Mouse (Mus musculus) ES-Bruce4 (cell line): ENCODE results near the gene Hspa12b. TPM values are rescaled to one million over a fixed set of nuclear protein-coding genes. Genes with fewer than 3 reads are reported as not detected.
"Not testable (repeated sequence)": the region's sequence is repeated elsewhere in the genome, so short reads cannot be mapped to it uniquely, and the experiment has no call there.

ENCODE experiments used
- H3K27ac ChIP-seq: 2 replicates; pipeline ENCODE4 v1.5.1; 2012; ENCODE audit warnings: low read length, inconsistent platforms; ENCODE audit not compliant: insufficient read depth
- H3K27me3 ChIP-seq: 2 replicates; pipeline ENCODE4 v1.6.1; 2012; ENCODE audit warnings: mild to moderate bottlenecking, low read length, inconsistent platforms; ENCODE audit not compliant: control insufficient read depth, poor library complexity, insufficient read depth, severe bottlenecking
- H3K36me3 ChIP-seq: 2 replicates; pipeline ENCODE4 v1.6.1; 2012; ENCODE audit warnings: inconsistent platforms, mild to moderate bottlenecking, low read length, moderate library complexity; ENCODE audit not compliant: control insufficient read depth, poor library complexity, insufficient read depth, severe bottlenecking
- H3K4me1 ChIP-seq: one replicate; pipeline ENCODE4 v1.8.1; 2011; ENCODE audit warnings: low read length; ENCODE audit not compliant: control insufficient read depth, insufficient read depth
- H3K4me3 ChIP-seq: 2 replicates; pipeline ENCODE4 v1.5.1; 2011; ENCODE audit warnings: low read depth, mild to moderate bottlenecking, low read length
- H3K9ac ChIP-seq: 2 replicates; pipeline ENCODE4 v1.6.1; 2012; ENCODE audit warnings: low read depth, mild to moderate bottlenecking, inconsistent platforms; ENCODE audit not compliant: poor library complexity, severe bottlenecking
- H3K9me3 ChIP-seq: replicated peaks from 2 replicates; pipeline ENCODE4 v1.6.1; 2012; ENCODE audit warnings: mild to moderate bottlenecking, low read length, inconsistent platforms; ENCODE audit not compliant: control insufficient read depth, poor library complexity, insufficient read depth, severe bottlenecking
- CTCF ChIP-seq: IDR thresholded peaks from one replicate; pipeline ENCODE4 v1.8.1; 2011; ENCODE audit warnings: low read depth, low read length
- EP300 ChIP-seq: IDR thresholded peaks from 2 replicates; pipeline ENCODE4 v1.6.1; 2011; ENCODE audit warnings: low read depth, low read length; ENCODE audit not compliant: insufficient read depth
- POLR2A ChIP-seq: IDR thresholded peaks from one replicate; pipeline ENCODE4 v1.8.1; 2011; ENCODE audit warnings: low read length; ENCODE audit not compliant: insufficient read depth
- polyA plus RNA-seq: library from polyadenylated mRNA; stranded (reverse); fragments of >200 nt; gene quantifications from 2 replicates; pipeline ENCODE4 v1.2.4, GENCODE M21; 2011; ENCODE audit warnings: low read depth; ENCODE audit not compliant: missing spikeins, insufficient read depth, insufficient read length

Hspa12b gene
- polyA plus RNA-seq, 1 experiment: 1.9 TPM

DNA sequence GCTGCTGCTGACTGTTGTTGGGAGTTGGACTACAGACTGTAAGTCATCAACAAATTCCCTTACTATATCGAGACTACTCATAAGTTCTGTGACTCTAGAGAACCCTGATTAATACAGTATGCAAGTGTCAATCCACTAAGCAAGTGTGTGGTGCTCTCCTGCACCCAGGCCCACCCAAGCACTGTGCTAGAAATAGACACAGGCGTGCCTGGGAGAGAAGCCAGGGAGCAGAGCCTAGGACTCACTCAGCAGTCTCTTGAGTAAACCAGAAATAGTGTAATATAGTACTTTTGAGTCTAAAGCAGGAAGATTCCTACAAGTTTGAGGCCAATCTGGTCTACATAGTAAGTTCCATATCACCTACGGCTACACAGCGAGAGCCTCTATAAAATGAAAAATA, 23.1 kb upstream of the Hspa12b start:
- TF ChIP-seq POLR2A (no peak), EP300 (no peak), CTCF (no peak)
- no peaks in the 10 kb centered on the region for H3K27me3 ChIP-seq
- peaks cover 4% of the 10 kb centered on the region for H3K4me1 ChIP-seq
- H3K9ac ChIP-seq: no peak overlapping the region
- no peaks in the 10 kb centered on the region for H3K9me3 ChIP-seq
- no peaks in the 10 kb centered on the region for H3K36me3 ChIP-seq
- H3K27ac ChIP-seq: no peak overlapping the region
- H3K4me3 ChIP-seq: no peak overlapping the region

DNA sequence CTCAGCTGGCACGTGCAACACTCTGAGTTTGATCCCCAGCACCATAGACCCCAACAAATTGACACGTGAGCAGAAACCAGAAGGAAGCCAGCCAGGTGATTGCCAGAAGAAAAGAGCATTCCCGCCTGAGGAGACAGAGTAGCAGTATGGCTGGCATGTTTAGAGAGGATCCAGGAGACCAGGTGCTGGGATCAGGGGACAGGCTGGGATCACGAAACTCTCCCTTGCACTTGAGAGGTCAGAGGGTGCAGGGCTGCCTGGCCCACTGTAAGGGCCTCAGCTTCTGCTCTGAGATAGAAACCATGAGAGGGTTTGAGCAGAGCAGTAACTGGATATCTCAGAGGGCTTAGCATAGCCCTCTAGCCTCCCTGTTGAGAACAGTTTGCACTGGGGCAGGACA, 22.0 kb upstream of the Hspa12b start:
- not testable (repeated sequence) for H3K36me3 ChIP-seq, H3K4me1 ChIP-seq, H3K9me3 ChIP-seq, H3K27me3 ChIP-seq, H3K27ac ChIP-seq, H3K9ac ChIP-seq, H3K4me3 ChIP-seq

DNA sequence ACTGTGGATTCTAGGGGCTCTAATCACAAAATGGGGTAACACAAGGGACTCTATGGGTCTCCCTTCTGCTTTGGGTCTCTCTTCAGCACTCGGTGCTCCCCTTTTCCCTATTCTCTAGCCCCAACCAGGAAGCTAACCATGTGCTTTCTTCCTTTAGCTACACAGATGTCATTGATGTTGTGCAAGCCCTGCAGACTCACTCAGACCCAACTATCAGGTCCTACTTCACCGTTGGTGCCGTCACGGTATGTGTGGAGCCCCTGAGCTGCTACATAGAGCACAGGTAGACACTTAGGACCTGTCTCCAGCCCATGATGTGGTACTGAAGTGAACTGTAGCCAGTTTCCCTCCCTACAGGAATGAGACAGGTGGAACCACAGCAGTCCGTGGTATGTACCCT, 21.1 kb upstream of the Hspa12b start:
- H3K27me3 ChIP-seq: no peaks in the 10 kb centered on the region
- H3K4me3 ChIP-seq: no peak overlapping the region
- TF ChIP-seq EP300 (no peak), CTCF (no peak), POLR2A (no peak)
- H3K4me1 ChIP-seq: peaks cover 4% of the 10 kb centered on the region
- H3K9ac ChIP-seq: no peak overlapping the region
- H3K9me3 ChIP-seq: no peaks in the 10 kb centered on the region
- H3K36me3 ChIP-seq: no peaks in the 10 kb centered on the region
- no peak overlapping the region for H3K27ac ChIP-seq

DNA sequence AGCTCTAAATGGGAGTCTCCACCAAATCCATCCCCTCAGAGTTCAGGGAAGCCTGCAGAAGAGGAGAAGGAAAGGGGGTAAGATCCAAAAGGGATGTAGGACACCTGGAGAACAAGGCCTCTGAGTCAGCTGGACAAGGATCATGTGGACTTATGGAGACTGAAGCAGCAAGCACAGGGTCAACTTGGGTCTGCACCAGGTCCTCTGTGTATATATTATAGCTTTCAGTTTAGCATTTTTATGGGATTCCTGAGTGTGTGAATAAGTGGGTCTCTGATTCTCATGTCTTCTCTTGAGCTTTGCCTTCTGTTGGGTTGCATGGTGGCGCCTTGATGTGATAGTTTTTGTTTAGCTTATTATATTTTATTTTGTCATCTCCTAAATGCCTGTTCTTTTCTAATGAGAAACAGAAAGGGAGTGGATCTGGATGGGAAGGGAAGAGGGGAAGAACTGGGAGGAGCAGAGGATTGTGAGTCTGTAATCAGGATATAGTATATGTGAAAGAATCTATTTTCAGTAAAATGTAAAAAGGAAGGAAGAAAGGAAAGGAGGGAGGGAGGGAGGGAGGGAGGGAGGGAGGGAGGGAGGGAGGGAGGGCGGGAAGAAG, 8.0 kb upstream of the Hspa12b start:
- TF ChIP-seq EP300: no peak
- no peak for TF ChIP-seq CTCF
- TF ChIP-seq POLR2A: no peak
- no peak overlapping the region for H3K9ac ChIP-seq
- H3K27ac ChIP-seq: no peak overlapping the region
- H3K4me3 ChIP-seq: no peak overlapping the region
- no peaks in the 10 kb centered on the region for H3K4me1 ChIP-seq
- H3K27me3 ChIP-seq: no peaks in the 10 kb centered on the region
- H3K9me3 ChIP-seq: no peaks in the 10 kb centered on the region
- no peaks in the 10 kb centered on the region for H3K36me3 ChIP-seq

DNA sequence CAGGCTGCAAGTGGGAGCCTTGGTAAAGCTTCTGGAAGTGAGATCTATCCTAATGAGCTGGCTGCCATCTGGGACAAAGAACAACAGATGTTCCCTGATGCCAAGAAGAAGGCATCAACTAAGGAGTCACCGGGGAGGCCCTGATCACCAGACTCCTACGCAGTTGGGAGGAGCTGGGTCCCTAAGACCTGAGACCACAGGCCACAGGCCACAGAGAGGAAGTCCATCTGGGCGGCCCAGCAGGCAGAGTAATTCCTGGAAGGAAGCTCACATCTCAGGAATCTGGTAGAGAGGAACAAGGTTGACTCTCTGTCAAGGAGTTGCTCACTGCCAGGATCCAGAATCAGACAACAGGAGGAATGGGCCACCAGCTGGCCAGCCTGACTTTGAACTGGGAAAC, 2.9 kb upstream of the Hspa12b start:
- no peaks in the 10 kb centered on the region for H3K36me3 ChIP-seq
- no peak overlapping the region for H3K9ac ChIP-seq
- no peak overlapping the region for H3K27ac ChIP-seq
- H3K27me3 ChIP-seq: no peaks in the 10 kb centered on the region; the same call in 1 of the 2 replicates
- H3K4me3 ChIP-seq: no peak overlapping the region
- no peaks in the 10 kb centered on the region for H3K9me3 ChIP-seq
- no peak for TF ChIP-seq EP300
- no peak for TF ChIP-seq CTCF
- TF ChIP-seq POLR2A: no peak
- peaks cover 2% of the 10 kb centered on the region for H3K4me1 ChIP-seq

DNA sequence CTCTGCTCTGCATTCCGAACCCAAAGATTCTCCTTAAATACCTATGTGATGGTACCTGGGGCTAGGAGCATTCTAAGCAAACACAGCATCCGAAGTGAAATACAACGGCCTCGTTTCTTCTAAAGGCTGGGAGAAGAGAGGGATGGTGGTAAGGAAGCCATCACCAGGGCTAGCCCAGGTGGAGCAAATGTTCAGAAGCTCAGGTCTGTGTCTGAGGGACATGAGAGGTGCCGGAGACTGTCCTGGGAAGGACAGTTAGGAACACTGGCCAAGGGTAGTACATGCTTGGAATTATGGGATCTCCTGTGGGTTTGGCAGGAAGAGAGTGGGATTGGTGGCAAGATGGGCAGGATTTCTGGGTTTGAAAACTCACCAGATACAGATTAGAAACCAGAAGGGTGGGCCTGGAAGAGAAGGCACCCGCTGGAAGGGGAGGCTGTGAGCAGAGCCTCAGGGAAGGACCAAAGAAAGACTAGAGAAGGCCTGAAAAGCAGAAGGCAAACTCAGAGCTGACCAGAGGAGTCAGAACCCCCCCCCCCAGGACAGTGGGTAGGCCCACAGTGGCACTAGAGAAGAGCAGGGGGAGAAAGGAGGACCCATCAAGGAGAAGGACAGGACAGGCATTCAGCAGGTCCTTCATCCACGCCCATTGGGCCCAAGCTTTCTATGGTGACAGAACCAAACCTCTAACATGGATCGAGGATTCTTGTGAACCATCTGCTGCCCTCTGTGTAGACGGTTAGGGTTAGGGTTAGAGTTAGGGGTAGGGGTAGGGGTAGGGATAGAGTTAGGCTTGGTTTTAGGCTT, 1.7 kb upstream of the Hspa12b start:
- Histone ChIP-seq H3K27me3 (no peaks in the 10 kb centered on the region; the same call in 1 of the 2 replicates), H3K36me3 (no peaks in the 10 kb centered on the region), H3K9me3 (no peaks in the 10 kb centered on the region), H3K9ac (no peak overlapping the region), H3K27ac (no peak overlapping the region), H3K4me3 (no peak overlapping the region), H3K4me1 (peaks cover 2% of the 10 kb centered on the region)
- TF ChIP-seq POLR2A (no peak), CTCF (no peak), EP300 (no peak)
